Mouse (Mus musculus): Measurements from ENCODE around the gene Asap3. TPM values are rescaled to one million over a fixed set of nuclear protein-coding genes. Genes with fewer than 3 reads are reported as not detected.
A peak's percentile ranks its signal among the peaks of the same experiment; 100 is the strongest.

Gene Asap3
- under 1 TPM in 1 of 2 experiments, not detected in 1; 0.25 TPM for polyA plus RNA-seq (2017; shearing (Covaris generic))

GRCm38 (mm10) chr4:136206033-136206893, at the start of gene Asap3:
Asap3 (plus strand) TSS chr4:136206365.
- peak; percentile 71 for ATAC-seq

- ATAC-seq: no peak
Measured at GRCm38 (mm10) chr4:136158498-136158897, 47.7 kb upstream of the Asap3 start.

- peak; percentile 80 for ATAC-seq
Measured at GRCm38 (mm10) chr4:136159802-136160397, 46.3 kb upstream of the Asap3 start.

- peak; percentile 65 for ATAC-seq
Measured at GRCm38 (mm10) chr4:136163448-136163847, 42.7 kb upstream of the Asap3 start.

GRCm38 (mm10) chr4:136164981-136165380, 41.2 kb upstream of the Asap3 start:
- no peak for ATAC-seq

- no peak for ATAC-seq
Measured at GRCm38 (mm10) chr4:136167701-136168100, 38.5 kb upstream of the Asap3 start.

- ATAC-seq: no peak
Measured at GRCm38 (mm10) chr4:136170401-136170800, 35.8 kb upstream of the Asap3 start.

- ATAC-seq: no peak
Measured at GRCm38 (mm10) chr4:136171455-136171854, 34.7 kb upstream of the Asap3 start.

- ATAC-seq: peak; percentile 74
Measured at GRCm38 (mm10) chr4:136172011-136172541, 34.1 kb upstream of the Asap3 start, which contains the start of gene E2f2. E2f2 (plus strand) TSS chr4:136172394.

GRCm38 (mm10) chr4:136172542-136173209, 33.5 kb upstream of the Asap3 start:
- ATAC-seq: no peak

- ATAC-seq: no peak
Measured at GRCm38 (mm10) chr4:136173210-136173715, 32.9 kb upstream of the Asap3 start.

- no peak for ATAC-seq
Measured at GRCm38 (mm10) chr4:136174216-136175193, 31.7 kb upstream of the Asap3 start.

- ATAC-seq: no peak
Measured at GRCm38 (mm10) chr4:136176022-136176552, 30.1 kb upstream of the Asap3 start.

GRCm38 (mm10) chr4:136177244-136177611, 28.9 kb upstream of the Asap3 start:
- ATAC-seq: no peak

- no peak for ATAC-seq
Measured at GRCm38 (mm10) chr4:136177612-136178474, 28.3 kb upstream of the Asap3 start.

- ATAC-seq: no peak
Measured at GRCm38 (mm10) chr4:136178475-136178921, 27.7 kb upstream of the Asap3 start.

GRCm38 (mm10) chr4:136179456-136179855, 26.7 kb upstream of the Asap3 start:
- ATAC-seq: no peak

- peak; percentile 50 for ATAC-seq
Measured at GRCm38 (mm10) chr4:136179998-136180397, 26.2 kb upstream of the Asap3 start.

- ATAC-seq: peak; percentile 82
Measured at GRCm38 (mm10) chr4:136180408-136181330, 25.5 kb upstream of the Asap3 start.

Measured in activated CD4-positive, CD25-positive, alpha-beta regulatory T cell, adult 4 months (primary cell).